Mouse (Mus musculus): ENCODE results near the gene Tmem232.

- TF ChIP-seq MYC (IDR thresholded peaks at IDR 0.05; ENCODE audit: low read depth, low read length) (no peak), POLR2A (IDR thresholded peaks at IDR 0.05; ENCODE audit: low read depth, low read length) (no peak), MAZ (IDR thresholded peaks at IDR 0.05; ENCODE audit: low read depth, low read length) (no peak), CTCF (conservative IDR thresholded peaks at IDR 0.05 in 1 of 2, IDR thresholded peaks at IDR 0.05 in 1 of 2; ENCODE audit: low read depth in 2 of 2, low read length in 2 of 2) (no peak), USF1 (IDR thresholded peaks at IDR 0.05; ENCODE audit: low read depth, low read length) (no peak), JUND (conservative IDR thresholded peaks at IDR 0.05; ENCODE audit: low read depth, low read length) (no peak), EP300 (IDR thresholded peaks at IDR 0.05; ENCODE audit: low read length) (no peak), RAD21 (IDR thresholded peaks at IDR 0.05; ENCODE audit: low read depth, low read length) (no peak)
Measured at GRCm38 (mm10) chr17:65365535-65366254, 174.9 kb downstream of the Tmem232 start.

All from CH12.LX (cell line).